Mouse (Mus musculus) hematopoietic stem cell, adult 5-6 weeks (primary cell): ENCODE results near the gene Sept11. TPM values are rescaled to one million over a fixed set of nuclear protein-coding genes. Genes with fewer than 3 reads are reported as not detected.
A peak's percentile ranks its signal among the peaks of the same experiment; 100 is the strongest.

Experiments used
- ATAC-seq, 2 experiments: fragments of 125-278 bp in 1 of 2; replicated peaks in 1 of 2; 2 replicates each; pipeline ENCODE4 v1.8.0; 2016 to 2017; ENCODE audit warnings: inconsistent platforms in 2 of 2, mild to moderate bottlenecking in 2 of 2, moderate number of reproducible peaks in 2 of 2, low read depth in 1 of 2, moderate TSS enrichment in 1 of 2; ENCODE audit not compliant: low FRiP score in 2 of 2, poor library complexity in 2 of 2, severe bottlenecking in 2 of 2, insufficient read depth in 1 of 2, low TSS enrichment in 1 of 2
- total RNA-seq: library from RNA; stranded (forward); fragments of 172-1452, 232-1000 nt; gene quantifications from 2 replicates; pipeline ENCODE4 v1.2.3, GENCODE M21; 2017

Gene Sept11
- 40.8 and 59.0 TPM in 2 replicates for total RNA-seq

DNA sequence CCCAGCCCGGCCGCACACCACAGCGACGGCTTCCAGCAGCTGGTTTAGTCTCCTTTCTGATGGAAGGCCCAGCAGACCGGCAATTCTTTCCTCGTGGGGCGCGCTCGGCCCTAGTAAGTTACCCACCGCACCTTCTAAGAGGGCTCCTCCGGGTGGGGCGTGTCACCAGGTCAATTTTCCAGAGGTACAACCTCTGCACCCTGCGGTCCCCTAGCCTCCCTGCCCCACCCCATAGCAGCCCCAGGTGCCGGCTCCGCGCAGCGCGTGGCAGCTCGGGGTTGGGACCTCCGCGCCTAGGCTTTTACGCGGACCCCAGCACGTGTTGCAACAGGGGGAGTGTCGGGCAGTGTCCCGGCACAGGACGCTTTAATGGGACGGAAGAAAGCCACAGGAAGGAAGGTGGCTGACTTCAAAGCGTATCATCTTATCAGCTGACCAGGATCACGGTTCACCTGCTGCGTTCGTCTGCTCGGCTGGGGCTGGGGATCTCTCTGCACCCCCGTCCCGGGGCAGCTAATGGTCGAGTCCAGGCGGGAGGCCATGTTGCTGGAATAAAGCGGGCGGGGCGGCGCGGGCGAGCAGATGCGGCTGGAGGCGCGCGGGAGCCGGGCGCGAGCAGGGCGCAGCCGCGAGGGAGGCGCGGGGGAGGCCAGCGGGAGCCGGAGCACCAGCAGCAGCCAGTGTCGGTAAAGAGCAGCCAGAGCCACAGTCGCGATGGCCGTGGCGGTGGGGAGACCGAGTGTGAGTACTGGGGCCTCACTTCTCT lies at the start of gene Sept11:
Gene Sept11 (plus strand): TSS at position 581 of the 766 bp plus-strand sequence.
- ATAC-seq, result peak; percentile 83 to 86

DNA sequence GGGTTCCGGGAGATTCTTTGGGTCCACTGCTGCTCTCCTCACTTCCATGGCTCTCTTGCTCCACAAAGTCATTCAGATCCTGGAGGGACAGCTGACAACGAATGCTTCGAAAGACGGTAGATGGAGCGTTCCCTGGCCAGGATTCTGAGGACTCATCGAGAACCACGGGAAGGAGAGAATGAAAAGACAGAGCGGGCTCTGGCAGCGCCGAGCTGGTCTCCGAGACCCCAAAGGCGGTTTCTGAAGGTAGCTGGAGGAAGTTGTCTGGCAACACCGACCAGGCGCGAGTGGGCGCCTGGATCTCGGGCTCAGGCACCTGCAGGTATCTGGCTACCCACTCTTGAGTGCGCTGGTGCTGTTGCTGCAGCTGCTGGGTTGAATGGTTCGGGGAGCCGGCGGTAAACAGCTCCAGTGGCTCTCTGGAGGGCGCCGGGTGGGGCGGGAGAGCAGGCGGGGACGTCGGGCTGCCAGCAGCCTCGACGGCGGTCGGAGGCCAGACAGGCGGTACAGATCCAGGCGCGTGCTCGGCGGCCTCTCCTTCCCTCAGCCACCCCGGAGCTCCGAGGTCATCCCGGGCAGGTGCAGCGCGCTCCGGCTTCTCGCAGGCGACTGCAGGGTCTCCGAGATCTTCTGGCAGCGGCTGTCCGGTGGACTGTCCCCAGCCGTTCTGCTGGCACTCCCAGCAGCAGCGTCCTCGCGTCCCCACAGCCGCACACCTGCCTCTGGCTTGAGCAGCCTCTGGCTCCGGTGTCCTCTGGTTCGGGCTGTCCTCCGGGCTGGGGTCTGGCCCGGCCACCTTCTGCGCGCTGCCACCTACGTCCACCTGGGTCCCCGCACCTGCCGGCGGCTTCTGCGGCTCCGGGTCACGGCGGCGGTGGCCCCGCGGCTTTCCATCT lies 49.3 kb upstream of the Sept11 start:
- ATAC-seq, result no peak

DNA sequence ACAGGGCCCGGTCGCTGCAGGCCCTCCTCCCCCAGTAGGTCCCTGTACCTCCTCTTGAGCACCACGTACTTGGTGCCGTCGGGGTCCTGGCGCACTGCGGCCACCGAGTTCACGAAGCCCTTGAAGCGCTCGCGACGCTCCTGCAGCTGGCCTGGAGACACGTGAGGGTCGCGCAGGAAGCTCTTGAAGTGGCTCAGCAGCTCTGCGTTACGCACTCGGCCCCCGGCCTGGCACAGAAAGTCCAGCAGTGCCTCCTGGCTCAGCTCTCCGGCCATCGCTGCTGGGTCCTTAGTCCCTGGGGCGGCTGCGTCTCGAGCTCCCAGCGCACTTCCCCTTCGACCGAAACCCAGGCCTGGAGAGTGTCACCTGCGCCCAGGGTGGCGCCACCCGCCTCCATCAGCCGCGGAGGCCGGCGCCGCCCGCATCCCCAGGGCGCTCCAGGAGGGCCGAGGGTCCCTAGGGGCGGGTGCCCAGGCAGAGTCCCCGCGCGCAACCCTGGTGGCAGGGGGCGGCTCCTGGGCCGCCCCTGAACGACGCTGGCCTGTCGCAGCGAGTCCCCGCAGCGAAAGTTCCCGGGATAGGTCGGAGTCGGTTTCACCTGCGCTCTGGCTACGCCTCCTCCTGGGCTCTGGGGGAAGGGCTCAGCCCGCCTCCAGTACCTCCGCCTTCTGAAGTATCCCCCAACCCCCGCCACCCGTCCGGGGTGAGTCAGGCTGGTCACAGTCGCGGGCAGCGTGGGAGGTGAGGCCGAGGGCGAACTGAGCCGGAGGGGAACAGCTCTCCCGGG lies 48.5 kb upstream of the Sept11 start, which contains the start of gene Sowahb:
Gene Sowahb (minus strand): TSS at position 439 of the 787 bp plus-strand sequence.
- ATAC-seq, result peak; percentile 4 to 38; a peak in 1 of 4 replicates

DNA sequence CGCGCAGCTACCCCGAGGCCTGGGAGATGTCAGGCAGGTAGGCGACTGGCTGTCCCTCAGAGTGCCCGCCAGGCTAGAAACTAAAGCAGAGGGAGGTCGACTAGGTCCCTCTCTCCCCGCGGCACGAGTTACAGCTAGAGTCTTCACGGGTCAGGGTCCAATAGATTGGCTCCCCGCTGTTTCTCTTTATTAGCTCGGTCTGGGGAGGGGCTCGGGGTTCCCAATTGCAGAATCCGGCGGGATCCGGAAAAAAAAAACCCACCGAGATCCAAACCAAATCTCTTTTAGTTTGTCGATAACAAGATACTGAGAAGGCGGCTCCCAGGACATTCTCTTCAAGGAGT lies 47.9 kb upstream of the Sept11 start:
- no peak for ATAC-seq

DNA sequence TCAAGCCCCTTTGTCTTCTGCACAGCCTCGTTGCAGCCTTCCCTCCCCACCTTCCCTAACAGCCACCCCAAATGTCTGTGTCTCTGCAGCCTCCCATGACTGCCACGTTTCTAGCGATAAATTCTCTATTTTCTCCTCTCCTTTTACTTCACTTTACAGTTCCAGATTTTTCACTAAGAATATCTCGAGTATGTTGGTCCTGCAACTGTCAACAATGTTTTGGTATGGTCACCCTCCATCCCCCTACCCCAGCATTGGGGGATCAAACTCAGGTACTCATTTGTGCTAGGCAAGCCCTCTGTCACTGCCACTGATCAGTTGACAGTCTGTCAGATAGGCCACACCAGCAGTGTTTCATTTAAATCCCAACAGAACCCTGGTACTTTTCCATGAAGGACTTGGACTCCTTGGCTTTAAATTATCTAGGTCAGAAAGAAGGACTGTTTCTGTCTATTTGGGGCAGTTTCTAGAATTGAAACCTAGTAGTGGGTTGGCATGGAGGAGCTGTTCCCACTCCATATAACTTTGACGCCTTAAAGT lies 46.9 kb upstream of the Sept11 start:
- no peak for ATAC-seq

DNA sequence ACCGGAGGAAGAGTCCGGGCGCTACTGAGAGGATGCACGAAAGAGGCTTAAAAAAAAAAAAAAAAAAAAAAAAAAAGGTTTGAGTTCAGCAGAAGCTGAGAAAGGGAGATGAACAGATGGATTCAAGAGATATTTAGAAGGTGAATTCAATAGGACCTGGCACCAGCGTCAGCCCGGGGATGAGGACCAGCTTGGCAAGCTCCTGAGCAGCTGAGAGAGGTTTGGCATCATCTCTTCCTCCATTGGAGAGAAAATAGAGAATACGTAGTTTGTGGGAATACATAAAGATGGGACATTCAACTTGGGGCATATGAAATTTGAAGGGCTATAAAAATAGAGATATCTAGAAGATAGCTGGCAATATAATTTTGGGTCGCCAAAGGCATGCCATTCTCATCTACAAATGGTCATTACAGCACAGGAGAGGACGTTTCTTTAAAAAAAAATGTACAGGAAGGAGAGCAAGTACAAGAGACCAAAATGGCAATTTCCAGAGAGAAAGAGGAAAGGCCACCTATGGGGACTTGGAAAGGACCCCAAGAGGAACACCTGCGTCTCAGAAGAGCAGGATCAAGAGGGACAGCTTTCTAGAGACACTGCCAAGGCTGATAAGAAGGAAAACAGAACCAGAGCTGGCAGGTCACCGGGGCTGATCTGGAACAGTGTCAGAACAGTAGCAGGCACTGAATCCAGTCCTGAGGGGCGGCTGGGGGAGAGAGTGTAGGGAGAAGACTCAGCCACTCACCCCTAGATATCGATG lies 44.6 kb upstream of the Sept11 start:
- no peak for ATAC-seq

DNA sequence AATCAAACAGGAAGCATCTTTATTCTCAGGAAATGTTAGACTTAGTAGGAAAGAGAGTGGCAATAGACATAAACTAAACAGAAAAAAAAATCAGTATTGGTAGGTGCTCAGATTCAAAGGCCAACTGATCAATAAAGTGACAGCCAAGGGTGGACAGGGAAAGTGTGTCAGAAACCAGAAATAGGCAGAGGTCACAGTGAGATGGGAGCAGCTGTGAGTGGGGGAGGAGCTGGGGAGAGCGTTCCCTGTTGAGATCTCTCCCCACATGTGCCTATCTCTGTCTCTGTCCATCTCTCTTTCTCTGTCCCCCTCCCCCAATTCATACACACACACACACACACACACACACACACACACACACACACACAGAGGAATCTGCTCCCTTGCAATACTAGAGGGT lies 43.3 kb upstream of the Sept11 start:
- ATAC-seq, result no peak

DNA sequence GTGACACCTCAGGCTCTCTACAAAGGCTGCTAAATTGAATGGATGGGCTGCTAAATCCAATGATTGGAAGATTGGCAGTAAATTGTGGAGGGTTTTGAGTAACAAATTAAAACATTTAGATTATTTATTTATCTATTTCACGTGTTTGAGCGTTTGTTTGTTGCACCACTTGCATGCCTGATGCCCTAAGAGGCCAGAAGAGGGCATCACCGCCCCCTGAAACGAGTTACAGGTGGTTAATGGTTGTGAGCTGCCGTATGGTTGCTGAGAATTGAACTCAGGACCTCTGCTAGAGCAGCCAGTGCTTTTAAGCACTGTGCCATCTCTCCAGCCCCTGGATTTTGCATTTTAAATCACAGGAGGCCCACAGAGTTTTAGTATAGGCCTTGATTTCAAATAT lies 42.2 kb upstream of the Sept11 start:
- ATAC-seq, result no peak

DNA sequence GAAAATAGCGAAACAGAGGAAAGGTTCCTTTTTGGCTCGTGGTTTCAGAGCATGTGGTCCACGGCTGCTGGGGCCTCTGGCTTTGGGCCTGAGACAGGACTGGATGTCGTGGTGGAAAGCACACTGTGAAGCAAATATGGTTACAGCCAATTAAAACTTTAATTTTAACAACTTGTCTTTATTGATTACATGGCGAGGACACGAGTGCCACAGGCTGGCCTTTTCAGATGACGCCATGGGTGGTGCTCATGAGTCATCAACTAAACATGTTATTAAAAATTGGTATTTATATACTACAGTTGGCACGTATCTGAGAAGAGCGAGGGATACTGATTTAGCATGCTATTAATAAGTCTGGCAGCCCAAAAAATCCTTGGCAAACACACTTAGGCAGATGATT lies 41.3 kb upstream of the Sept11 start:
- no peak for ATAC-seq

DNA sequence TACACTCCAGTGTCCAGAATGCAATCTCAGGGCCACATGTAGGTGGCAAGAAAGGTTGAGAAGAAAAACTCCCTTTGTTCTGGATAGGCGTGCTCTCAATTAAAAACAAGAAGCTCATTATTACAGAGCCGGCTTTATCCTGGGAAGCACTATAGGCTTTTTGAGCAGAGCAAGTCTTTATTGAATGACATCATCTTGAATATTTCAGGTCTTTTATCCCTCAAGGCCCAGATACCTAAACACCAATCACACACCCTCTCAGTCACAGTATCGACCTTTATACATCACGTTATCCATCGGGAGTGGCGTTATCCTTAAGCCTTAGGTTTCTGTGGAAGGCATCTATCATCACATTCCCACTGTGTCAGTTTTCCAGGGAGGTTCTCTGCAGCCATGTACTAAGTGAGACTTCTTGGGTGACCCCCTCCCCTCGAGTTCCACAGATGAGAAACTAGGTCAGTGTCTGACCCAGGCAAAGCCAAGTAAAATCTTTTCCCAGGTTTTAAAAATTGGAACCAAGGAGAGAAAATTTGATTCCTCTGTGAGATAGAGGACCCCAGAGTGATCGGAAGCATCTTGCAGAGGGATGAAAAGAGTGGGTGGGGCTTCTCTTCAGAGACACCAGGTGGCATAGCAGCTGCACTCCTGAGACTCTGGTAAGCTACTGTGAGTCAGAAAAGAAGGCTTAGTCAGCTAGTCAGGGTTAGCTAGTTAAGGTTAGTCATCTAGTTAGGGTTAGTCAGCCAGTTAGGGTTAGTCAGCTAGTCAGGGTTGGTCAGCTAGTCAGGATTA lies 39.4 kb upstream of the Sept11 start:
- no peak for ATAC-seq

DNA sequence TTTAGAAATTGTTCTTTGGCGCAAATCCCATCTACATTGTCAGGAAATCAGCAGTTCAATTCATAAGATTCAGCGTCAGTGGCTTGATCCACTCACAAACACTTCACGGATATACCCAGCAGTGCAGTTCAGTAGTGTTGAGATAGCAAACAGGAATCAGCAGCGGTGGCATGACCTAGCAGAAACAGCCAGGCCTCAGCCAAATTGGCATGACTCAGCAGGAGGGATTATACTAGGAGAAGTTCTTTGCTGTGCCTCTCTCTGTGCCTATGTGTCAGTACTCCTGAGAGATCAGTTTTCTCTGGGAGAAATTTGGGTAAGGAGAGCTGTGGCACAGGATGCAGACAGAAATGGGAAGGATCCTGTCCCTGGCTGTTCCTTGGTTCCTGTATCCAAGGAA lies 32.4 kb upstream of the Sept11 start:
- peak; percentile 42 to 56; a peak in 2 of 4 replicates for ATAC-seq

DNA sequence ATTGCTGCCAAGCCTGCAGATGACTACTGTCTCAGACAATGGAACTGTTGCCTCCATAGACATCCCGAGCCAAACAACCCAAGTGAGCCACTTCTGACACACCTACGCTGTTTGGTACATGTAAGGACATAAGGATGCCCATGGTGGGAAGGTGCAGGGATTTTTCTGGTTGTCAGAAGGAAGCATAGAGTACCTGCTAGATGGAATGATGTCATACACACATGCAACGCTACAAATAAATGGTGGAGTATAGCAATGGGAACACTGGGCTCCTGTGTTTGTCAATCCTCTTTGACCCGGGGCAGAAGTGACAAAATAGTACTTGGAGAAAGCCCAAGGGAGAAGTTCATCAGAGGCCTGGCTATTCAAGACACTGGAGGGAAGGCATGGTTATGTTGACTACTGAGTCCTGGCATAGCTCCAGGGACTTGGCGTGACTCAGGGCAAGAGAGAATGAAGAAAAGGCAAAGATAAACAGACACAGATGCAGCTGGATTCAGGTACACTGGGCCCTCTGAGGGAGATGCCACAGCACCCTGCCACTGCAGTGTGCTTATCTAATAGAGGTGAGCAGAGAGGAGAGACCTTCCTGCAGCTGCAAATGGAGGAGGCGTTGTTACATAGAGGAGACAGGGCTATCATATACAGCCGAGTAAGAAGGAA lies 15.4 kb upstream of the Sept11 start:
- ATAC-seq, result no peak

DNA sequence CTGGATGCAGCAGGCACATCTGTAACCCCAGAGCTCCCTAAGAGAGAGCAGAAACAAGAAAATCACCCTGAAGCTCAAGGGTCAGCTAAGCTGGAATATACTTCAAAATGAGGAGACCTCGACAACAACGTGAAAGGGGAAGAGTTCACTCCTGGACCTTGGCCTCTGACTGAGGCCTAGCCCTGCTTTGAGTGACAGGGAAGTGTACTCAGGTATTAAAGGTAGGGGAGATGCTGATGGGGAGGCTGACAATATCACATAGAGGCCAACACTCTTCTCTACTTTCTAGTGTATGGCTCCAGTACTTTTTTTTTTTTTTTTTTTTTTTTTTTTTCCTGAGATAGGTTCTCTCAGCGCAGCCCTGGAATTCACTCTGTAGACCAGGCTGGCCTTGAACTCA lies 13.6 kb upstream of the Sept11 start:
- no peak for ATAC-seq

DNA sequence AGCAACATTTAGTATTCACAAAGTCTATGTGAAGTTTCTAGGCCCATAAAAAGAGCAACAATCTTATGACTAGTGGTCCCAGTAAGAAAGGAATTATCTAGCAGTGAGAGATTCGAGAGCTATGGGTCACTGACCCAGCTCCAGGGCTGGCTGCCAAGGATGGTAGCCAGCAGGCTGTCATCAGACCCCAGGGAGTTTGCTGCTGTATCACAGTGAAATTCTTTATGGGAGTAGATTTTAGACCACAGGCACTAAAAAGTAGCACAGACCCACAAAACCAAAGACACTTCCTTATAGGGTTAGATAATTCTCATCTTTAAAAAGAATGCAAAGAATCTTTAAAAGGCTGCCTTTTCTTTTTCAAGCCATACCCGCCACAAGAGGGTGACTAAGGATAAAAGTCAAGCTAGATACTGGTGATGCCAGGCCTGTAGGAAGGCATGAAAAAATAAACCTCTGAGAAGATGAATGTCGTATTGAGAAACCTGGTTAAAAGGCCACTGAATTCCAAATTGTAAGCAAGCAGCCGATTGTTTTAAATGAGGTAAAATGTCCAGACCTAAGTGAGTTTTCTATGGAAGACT lies 8.1 kb upstream of the Sept11 start:
- ATAC-seq, result 0 out of 4 replicates have a peak, but pooled peaks of 1 of the 2 experiments have one; percentile 37

DNA sequence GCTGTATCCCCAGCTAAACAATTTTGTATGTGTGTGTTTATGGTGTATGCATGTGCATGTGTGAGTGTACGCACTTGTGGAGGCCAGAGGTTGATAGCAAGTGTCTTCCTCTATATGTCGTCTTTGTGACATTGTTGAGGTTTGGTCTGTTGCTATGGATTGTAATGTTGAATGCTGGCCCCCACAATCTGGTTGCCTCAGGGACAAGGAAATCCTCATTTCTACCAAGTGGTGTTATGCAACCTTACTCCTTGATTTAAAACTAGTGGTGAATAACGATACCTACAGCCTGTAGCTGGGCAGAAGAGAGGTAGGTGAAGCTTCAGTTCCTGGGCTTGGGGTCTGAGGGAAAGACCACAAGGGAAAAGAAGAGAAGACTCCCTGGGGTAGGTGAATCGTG lies 7.3 kb upstream of the Sept11 start:
- ATAC-seq, result no peak
